Mouse (Mus musculus) lung, embryonic 14.5 days (tissue): ENCODE data around the gene Itpk1. TPM values are rescaled to one million over a fixed set of nuclear protein-coding genes. Genes with fewer than 3 reads are reported as not detected.
A peak's percentile ranks its signal among the peaks of the same experiment; 100 is the strongest.

Source experiments
- ATAC-seq: fragments of 200-750 bp; cut with Nextera tagmentation; 2 replicates; pipeline ENCODE4 v1.8.0; 2017; ENCODE audit warnings: mild to moderate bottlenecking, moderate TSS enrichment, moderate library complexity; ENCODE audit not compliant: insufficient read depth
- DNase-seq: peaks from one replicate; pipeline ENCODE4 v3.0.0-alpha.2; 2015
- H3K27ac ChIP-seq: fragments of 300-500 bp; sonication (generic); 2 replicates; pipeline ENCODE4 v1.5.1; 2014; ENCODE audit warnings: low read depth, mild to moderate bottlenecking, moderate library complexity
- H3K27me3 ChIP-seq: fragments of 300-500 bp; sonication (generic); 2 replicates; pipeline ENCODE4 v1.6.1; 2014; ENCODE audit warnings: low read length, control low read depth; ENCODE audit not compliant: insufficient read depth
- H3K36me3 ChIP-seq: fragments of 300-500 bp; sonication (generic); 2 replicates; pipeline ENCODE4 v1.6.1; 2014; ENCODE audit warnings: control low read depth; ENCODE audit not compliant: insufficient read depth
- H3K4me1 ChIP-seq: fragments of 300-500 bp; sonication (generic); 2 replicates; pipeline ENCODE4 v1.6.1; 2014; ENCODE audit warnings: antibody characterized with exemption, control low read depth; ENCODE audit not compliant: insufficient read depth
- H3K4me2 ChIP-seq: fragments of 300-500 bp; sonication (generic); 2 replicates; pipeline ENCODE4 v1.6.1; 2014; ENCODE audit warnings: mild to moderate bottlenecking
- H3K4me3 ChIP-seq: fragments of 300-500 bp; sonication (generic); 2 replicates; pipeline ENCODE4 v1.5.1; 2014; ENCODE audit warnings: low read depth, low read length
- H3K9ac ChIP-seq: fragments of 300-500 bp; sonication (generic); 2 replicates; pipeline ENCODE4 v1.6.1; 2014
- H3K9me3 ChIP-seq: fragments of 300-500 bp; sonication (generic); 2 replicates; pipeline ENCODE4 v1.6.1; 2016; ENCODE audit warnings: low read depth, low read length, control low read depth
- CTCF ChIP-seq: IDR thresholded peaks from 2 replicates; pipeline ENCODE4 v1.5.1; 2016; ENCODE audit warnings: antibody characterized with exemption, low read depth
- WGBS: fragments of 180-500 bp; shearing (Covaris S2); extraction: QIAGEN DNeasy Blood & Tissue Kit; methylation state at CpG from one replicate; pipeline ENCODE4 v1.1.7; 2014; 5-methylcytosine and 5-hydroxymethylcytosine counted together
- polyA plus RNA-seq: library from polyadenylated mRNA; unstranded; fragments of >200 nt; fragmentation: Nextera tagmentation; extraction: Ambion mirVana; gene quantifications from 2 replicates; pipeline ENCODE4 v1.2.1, GENCODE M21; 2014

The Itpk1 gene
- polyA plus RNA-seq, 1 experiment from 2014 or later = 8.4 TPM

- no peak for ATAC-seq
- Histone ChIP-seq H3K9ac (no peak overlapping the region), H3K27me3 (no peaks in the 10 kb centered on the region), H3K4me3 (no peak overlapping the region), H3K4me1 (0 out of 2 replicates have a peak, but pooled peaks cover 4% of the 10 kb centered on the region), H3K4me2 (no peak overlapping the region), H3K36me3 (no peaks in the 10 kb centered on the region), H3K9me3 (no peaks in the 10 kb centered on the region), H3K27ac (no peak overlapping the region)
- 72% methylated on average over 7 of the region's 7 CpGs for WGBS
- no peak for TF ChIP-seq CTCF
- DNase-seq = peak; percentile 17
Observed at GRCm38 (mm10) chr12:102599801-102600200, 104.9 kb downstream of the Itpk1 start.

- H3K9ac ChIP-seq = no peak overlapping the region
- no peak overlapping the region for H3K4me3 ChIP-seq
- no peak for DNase-seq
- no peak overlapping the region for H3K4me2 ChIP-seq
- H3K36me3 ChIP-seq = no peaks in the 10 kb centered on the region
- no peak for ATAC-seq
- no peaks in the 10 kb centered on the region for H3K9me3 ChIP-seq
- no peak overlapping the region for H3K27ac ChIP-seq
- H3K4me1 ChIP-seq = 0 out of 2 replicates have a peak, but pooled peaks cover 4% of the 10 kb centered on the region
- H3K27me3 ChIP-seq = no peaks in the 10 kb centered on the region
- 98% methylated on average over 3 of the region's 3 CpGs for WGBS
- peak; percentile 29 for TF ChIP-seq CTCF
Observed at GRCm38 (mm10) chr12:102598535-102598934, 106.2 kb downstream of the Itpk1 start.

- 45% methylated on average over 4 of the region's 4 CpGs for WGBS
- ATAC-seq = 0 out of 2 replicates have a peak, but pooled peaks have one; percentile 46
- H3K4me1 ChIP-seq = 0 out of 2 replicates have a peak, but pooled peaks cover 4% of the 10 kb centered on the region
Observed at GRCm38 (mm10) chr12:102597466-102597865, 107.3 kb downstream of the Itpk1 start.

GRCm38 (mm10) chr12:102596410-102596809 lies 108.3 kb downstream of the Itpk1 start:
- no peaks in the 10 kb centered on the region for H3K36me3 ChIP-seq
- H3K9ac ChIP-seq = no peak overlapping the region
- no peak overlapping the region for H3K4me2 ChIP-seq
- DNase-seq (no peak), ATAC-seq (no peak)
- no peak overlapping the region for H3K27ac ChIP-seq
- 0 out of 2 replicates have a peak, but pooled peaks cover 4% of the 10 kb centered on the region for H3K4me1 ChIP-seq
- TF ChIP-seq CTCF = peak; percentile 28; the same call in 1 of the 2 replicates
- no peaks in the 10 kb centered on the region for H3K27me3 ChIP-seq
- H3K9me3 ChIP-seq = no peaks in the 10 kb centered on the region
- no peak overlapping the region for H3K4me3 ChIP-seq
- 66% methylated on average over 7 of the region's 7 CpGs for WGBS

More at GRCm38 (mm10) chr12:102597466-102597865, 107.3 kb downstream of the Itpk1 start:
- Histone ChIP-seq H3K4me3 (no peak overlapping the region), H3K4me2 (no peak overlapping the region), H3K36me3 (no peaks in the 10 kb centered on the region), H3K9ac (no peak overlapping the region), H3K9me3 (no peaks in the 10 kb centered on the region), H3K27ac (peak overlapping the region; percentile 46; the same call in 1 of the 2 replicates), H3K27me3 (no peaks in the 10 kb centered on the region)
- TF ChIP-seq CTCF = no peak
- DNase-seq = peak; percentile 34

- Histone ChIP-seq H3K27ac (no peak overlapping the region), H3K27me3 (no peaks in the 10 kb centered on the region), H3K9ac (no peak overlapping the region), H3K9me3 (no peaks in the 10 kb centered on the region), H3K4me2 (no peak overlapping the region), H3K36me3 (no peaks in the 10 kb centered on the region), H3K4me3 (no peak overlapping the region), H3K4me1 (0 out of 2 replicates have a peak, but pooled peaks cover 1% of the 10 kb centered on the region)
- TF ChIP-seq CTCF = no peak
- ATAC-seq (no peak), DNase-seq (no peak)
- 74% methylated on average over 9 of the region's 9 CpGs for whole genome bisulfite sequencing
Observed at GRCm38 (mm10) chr12:102594627-102595026, 110.1 kb downstream of the Itpk1 start.

GRCm38 (mm10) chr12:102593699-102594098 lies 111.0 kb downstream of the Itpk1 start:
- DNase-seq = peak; percentile 58
- no peak for TF ChIP-seq CTCF
- no peak overlapping the region for H3K4me2 ChIP-seq
- H3K36me3 ChIP-seq = no peaks in the 10 kb centered on the region
- H3K27me3 ChIP-seq = no peaks in the 10 kb centered on the region
- H3K9ac ChIP-seq = no peak overlapping the region
- no peaks in the 10 kb centered on the region for H3K4me1 ChIP-seq
- peak; percentile 56; the same call in 1 of the 2 replicates for ATAC-seq
- H3K4me3 ChIP-seq = no peak overlapping the region
- WGBS = 46% methylated on average over 9 of the region's 9 CpGs
- H3K9me3 ChIP-seq = no peaks in the 10 kb centered on the region
- 0 out of 2 replicates have a peak overlapping the region, but pooled peaks have one; percentile 3 for H3K27ac ChIP-seq

- Histone ChIP-seq H3K4me2 (no peak overlapping the region), H3K4me3 (no peak overlapping the region), H3K9me3 (no peaks in the 10 kb centered on the region), H3K9ac (no peak overlapping the region), H3K4me1 (no peaks in the 10 kb centered on the region), H3K27ac (no peak overlapping the region), H3K27me3 (no peaks in the 10 kb centered on the region), H3K36me3 (no peaks in the 10 kb centered on the region)
- no peak for TF ChIP-seq CTCF
- WGBS = 86% methylated on average over 17 of the region's 17 CpGs
- ATAC-seq = no peak
- DNase-seq = no peak
Observed at GRCm38 (mm10) chr12:102590711-102591360, 113.9 kb downstream of the Itpk1 start.
